Comparison of ENCODE assay signal across 17 mouse cellular contexts in the genomic region with DNA sequence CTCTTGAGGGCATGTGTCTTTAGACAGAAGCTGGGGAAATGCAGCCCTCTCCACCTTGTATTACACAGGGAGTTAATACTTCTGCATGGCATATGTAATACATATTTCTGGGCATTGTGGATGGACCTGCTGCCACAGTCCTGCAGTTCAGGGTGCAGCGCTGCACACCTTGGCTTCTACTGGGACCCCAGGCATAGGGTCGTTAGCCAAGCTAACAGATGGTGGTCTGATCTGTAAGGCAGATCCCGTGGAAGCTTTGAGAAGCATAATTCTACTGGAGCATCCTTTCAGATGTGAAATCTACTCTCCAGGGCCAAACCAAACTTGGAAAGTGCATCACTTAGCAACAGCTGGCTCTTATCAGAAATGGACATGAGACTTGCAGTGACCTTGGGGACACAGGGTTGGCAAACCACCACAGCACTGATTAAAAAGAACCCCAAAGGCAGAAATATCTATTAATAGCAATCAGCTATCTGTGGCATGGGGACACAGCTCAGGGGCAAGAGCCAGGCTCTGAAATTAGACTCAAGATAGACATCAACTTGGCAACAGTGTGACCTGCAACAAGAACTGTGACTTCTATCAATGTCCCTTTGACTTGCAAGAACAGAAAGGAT.
A peak's percentile ranks its signal among the peaks of the same experiment; 100 is the strongest.
DNase-seq lines count a peak whose midpoint lies in the region; ATAC-seq and TF ChIP-seq lines count a peak whose summit lies in the region.
"Had no signal": no experiment of that assay in that cellular context is flagged by ENCODE, and none has a peak within 500 bp of the region (broad histone marks: within the 10 kb centered on the region; RNA-seq: fewer than 3 reads in every experiment).

No protein-coding gene starts in this region.

- no peak overlapping the region for H3K4me3 ChIP-seq in heart, embryonic 13.5 days
- H3K4me3 ChIP-seq in gastrocnemius, adult 2 months, result no peak overlapping the region
- no peak overlapping the region for H3K4me3 ChIP-seq in hindbrain, embryonic 10.5 days
- H3K4me3 ChIP-seq: embryonic facial prominence, embryonic 12.5 days; hindbrain, embryonic 13.5 days; midbrain, embryonic 15.5 days; stomach, embryonic 15.5 days had no signal

- 56% methylated on average over 3 of the region's 3 CpGs for WGBS in heart, embryonic 13.5 days
- 77% methylated on average over 3 of the region's 3 CpGs for WGBS in hindbrain, embryonic 10.5 days

- H3K27me3 ChIP-seq in heart, embryonic 13.5 days (replicated peaks), result no peaks in the 10 kb centered on the region
- no peaks in the 10 kb centered on the region for H3K27me3 ChIP-seq in hindbrain, embryonic 10.5 days (ENCODE audit: insufficient read depth, poor library complexity, severe bottlenecking)
- H3K27me3 ChIP-seq: embryonic facial prominence, embryonic 12.5 days; hindbrain, embryonic 13.5 days; midbrain, embryonic 15.5 days; stomach, embryonic 15.5 days had no signal

- H3K9me3 ChIP-seq in heart, embryonic 13.5 days, result peaks cover 12% of the 10 kb centered on the region
- H3K9me3 ChIP-seq in hindbrain, embryonic 10.5 days, result peaks cover 3% of the 10 kb centered on the region; the same call in 1 of the 2 replicates
- H3K9me3 ChIP-seq: embryonic facial prominence, embryonic 12.5 days; midbrain, embryonic 15.5 days; stomach, embryonic 15.5 days had no signal

- TF ChIP-seq CTCF in gastrocnemius, adult 2 months (IDR thresholded peaks at IDR 0.05), result no peak

- H3K4me2 ChIP-seq in heart, embryonic 13.5 days, result peak overlapping the region; percentile 18; the same call in 1 of the 2 replicates
- H3K4me2 ChIP-seq: embryonic facial prominence, embryonic 12.5 days; hindbrain, embryonic 13.5 days; midbrain, embryonic 15.5 days; stomach, embryonic 15.5 days had no signal

- intact Hi-C loops in gastrocnemius, adult 2 months (cut with DNase I), result no loop called here

- no peak overlapping the region for H3K9ac ChIP-seq in heart, embryonic 13.5 days
- H3K9ac ChIP-seq: embryonic facial prominence, embryonic 12.5 days; hindbrain, embryonic 13.5 days; midbrain, embryonic 15.5 days; stomach, embryonic 15.5 days had no signal

- DNase-seq in adrenal gland, postnatal 10 days, result peak; percentile 11
- no peak for DNase-seq in adrenal gland, postnatal 4 days (ENCODE audit: low spot score in 2 of 2)
- peak; percentile 74 for DNase-seq in 416B (ENCODE audit: low read depth)
- DNase-seq in heart, postnatal 4 days, result peak; percentile 33
- DNase-seq in gastrocnemius, adult 2 months, result no peak
- DNase-seq in hindbrain, embryonic 10.5 days (ENCODE audit: low spot score), result no peak
- DNase-seq in layer of hippocampus, adult 8-10 months (ENCODE audit: low spot score in 2 of 2), result no peak
- DNase-seq: gastrocnemius, postnatal 14 days; liver; lung, adult 2 months; thymus, postnatal 14 days had no signal

- H3K36me3 ChIP-seq in heart, embryonic 13.5 days, result peaks cover 3% of the 10 kb centered on the region; the same call in 1 of the 2 replicates
- H3K36me3 ChIP-seq in hindbrain, embryonic 10.5 days, result no peaks in the 10 kb centered on the region
- H3K36me3 ChIP-seq: embryonic facial prominence, embryonic 12.5 days; hindbrain, embryonic 13.5 days; midbrain, embryonic 15.5 days; stomach, embryonic 15.5 days had no signal

- H3K27ac ChIP-seq in heart, embryonic 13.5 days (replicated peaks), result peak overlapping the region; percentile 71
- no peak overlapping the region for H3K27ac ChIP-seq in gastrocnemius, adult 2 months
- no peak overlapping the region for H3K27ac ChIP-seq in hindbrain, embryonic 10.5 days
- H3K27ac ChIP-seq: embryonic facial prominence, embryonic 12.5 days; hindbrain, embryonic 13.5 days; midbrain, embryonic 15.5 days; stomach, embryonic 15.5 days had no signal

- peaks cover 35% of the 10 kb centered on the region for H3K4me1 ChIP-seq in heart, embryonic 13.5 days
- H3K4me1 ChIP-seq in hindbrain, embryonic 10.5 days (replicated peaks), result peaks cover 31% of the 10 kb centered on the region
- H3K4me1 ChIP-seq: embryonic facial prominence, embryonic 12.5 days; midbrain, embryonic 15.5 days; stomach, embryonic 15.5 days had no signal

- ATAC-seq in heart, embryonic 13.5 days (ENCODE audit: extremely low read depth, insufficient number of reproducible peaks, low FRiP score, low TSS enrichment), result no peak
- ATAC-seq: intestine, embryonic 16.5 days; midbrain, embryonic 15.5 days had no signal

Comparison
In these comparisons a context has a peak if more than half of its experiments do, and no peak if none do; other contexts are left out.
1. DNase-seq: peak in adrenal gland, postnatal 10 days (single experiment), 416B (single experiment) and heart, postnatal 4 days (single experiment); none in adrenal gland, postnatal 4 days (0 of 2), gastrocnemius, adult 2 months (single experiment), hindbrain, embryonic 10.5 days (single experiment) and layer of hippocampus, adult 8-10 months (0 of 2).